Mouse (Mus musculus) heart, postnatal 0 days (tissue): ENCODE measurements around the gene Ap5b1.

Experiments used
- CTCF ChIP-seq: IDR thresholded peaks from 2 replicates; pipeline ENCODE4 v1.5.1; 2016; ENCODE audit warnings: antibody characterized with exemption, control low read depth, low read depth
- EP300 ChIP-seq: IDR thresholded peaks from 2 replicates; pipeline ENCODE4 v1.6.1; 2016; ENCODE audit warnings: antibody characterized with exemption, low read depth

DNA sequence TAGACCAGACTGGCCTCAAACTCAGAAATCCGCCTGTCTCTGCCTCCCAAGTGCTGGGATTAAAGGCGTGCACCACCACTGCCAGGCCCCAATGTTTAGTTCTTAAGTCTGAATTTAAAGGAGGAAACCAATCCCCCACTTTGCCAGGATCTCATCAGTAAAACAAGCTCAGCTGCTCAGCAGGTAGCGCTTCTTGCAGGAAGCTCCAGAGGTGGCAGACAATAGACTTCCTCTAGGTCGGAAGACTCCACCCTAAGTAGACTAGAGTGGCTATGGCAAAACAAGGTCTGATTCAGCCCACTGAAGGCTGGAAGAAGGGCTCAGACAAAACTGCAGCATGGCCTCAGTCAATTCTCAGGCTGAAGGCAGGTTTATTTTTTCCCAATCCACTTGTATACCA lies 12.1 kb downstream of the Ap5b1 start:
- TF ChIP-seq CTCF (no peak), EP300 (no peak)
